Mouse (Mus musculus) thymus, adult 2 months (tissue): ENCODE results near the gene Pla2g2d. TPM values are rescaled to one million over a fixed set of nuclear protein-coding genes. Genes with fewer than 3 reads are reported as not detected.

ENCODE experiments used
- DNase-seq: peaks from one replicate; pipeline ENCODE4 v3.0.0; 2021
- H3K27ac ChIP-seq: fragments of 200-500 bp; 2 replicates; pipeline ENCODE4 v1.5.1; 2012; ENCODE audit warnings: low read length, control low read depth; ENCODE audit not compliant: control insufficient read depth, insufficient read depth
- H3K27me3 ChIP-seq: fragments of 200-500 bp; 2 replicates; pipeline ENCODE4 v1.6.1; 2012; ENCODE audit warnings: mild to moderate bottlenecking, low read length, moderate library complexity, mixed read lengths; ENCODE audit not compliant: control insufficient read depth, insufficient read depth
- H3K36me3 ChIP-seq: fragments of 200-500 bp; 2 replicates; pipeline ENCODE4 v1.6.1; 2012; ENCODE audit warnings: mild to moderate bottlenecking, low read length, moderate library complexity; ENCODE audit not compliant: control insufficient read depth, insufficient read depth
- H3K4me1 ChIP-seq: fragments of 200-500 bp; replicated peaks from 2 replicates; pipeline ENCODE4 v1.6.1; 2012; ENCODE audit warnings: low read length; ENCODE audit not compliant: control insufficient read depth, insufficient read depth
- H3K4me3 ChIP-seq: fragments of 200-500 bp; 2 replicates; pipeline ENCODE4 v1.5.1; 2012; ENCODE audit warnings: mild to moderate bottlenecking, low read length, control low read depth, moderate library complexity; ENCODE audit not compliant: control insufficient read depth, insufficient read depth
- CTCF ChIP-seq: fragments of 200-500 bp; IDR thresholded peaks from 2 replicates; pipeline ENCODE4 v1.5.1; 2012; ENCODE audit warnings: mild to moderate bottlenecking, control low read depth, low read length, moderate library complexity, borderline replicate concordance; ENCODE audit not compliant: control insufficient read depth, poor library complexity, insufficient read depth; ENCODE audit errors: extremely low read depth
- POLR2A ChIP-seq: fragments of 200-500 bp; IDR thresholded peaks from 2 replicates; pipeline ENCODE4 v1.6.1; 2012; ENCODE audit warnings: mild to moderate bottlenecking, low read length, control low read depth, moderate library complexity; ENCODE audit not compliant: control insufficient read depth, poor library complexity, insufficient read depth; ENCODE audit errors: extremely low read depth
- WGBS: fragments of 180-500 bp; shearing (Covaris S2); methylation state at CpG from one replicate; pipeline ENCODE4 v1.1.7; 2018; 5-methylcytosine and 5-hydroxymethylcytosine counted together
- polyA plus RNA-seq: library from polyadenylated mRNA; depleted of rRNA; stranded (reverse); fragments of >200 nt; gene quantifications from 2 replicates; pipeline ENCODE4 v1.2.3, GENCODE M21; 2012

Gene Pla2g2d
- polyA plus RNA-seq, 1 experiment = 54.4 TPM

- no peak overlapping the region for H3K4me3 ChIP-seq
- TF ChIP-seq POLR2A (no peak), CTCF (no peak)
Measured at GRCm38 (mm10) chr4:138780300-138780699, 4.8 kb downstream of the Pla2g2d start.

GRCm38 (mm10) chr4:138782098-138782497 is 6.6 kb downstream of the Pla2g2d start:
- no peaks in the 10 kb centered on the region for H3K27me3 ChIP-seq
- no peak for TF ChIP-seq POLR2A
- TF ChIP-seq CTCF = no peak
- no peak overlapping the region for H3K4me3 ChIP-seq
- H3K27ac ChIP-seq = no peak overlapping the region
- no peaks in the 10 kb centered on the region for H3K4me1 ChIP-seq
- no peaks in the 10 kb centered on the region for H3K36me3 ChIP-seq
- no peak for DNase-seq
- WGBS = 78% methylated on average over 6 of the region's 6 CpGs

More at GRCm38 (mm10) chr4:138780300-138780699, 4.8 kb downstream of the Pla2g2d start:
- Histone ChIP-seq H3K36me3 (no peaks in the 10 kb centered on the region), H3K27me3 (no peaks in the 10 kb centered on the region), H3K27ac (no peak overlapping the region), H3K4me1 (no peaks in the 10 kb centered on the region)
- no peak for DNase-seq
- WGBS = 86% methylated on average over 5 of the region's 5 CpGs

- TF ChIP-seq CTCF = no peak
- H3K36me3 ChIP-seq = no peaks in the 10 kb centered on the region
- no peak overlapping the region for H3K4me3 ChIP-seq
- no peak overlapping the region for H3K27ac ChIP-seq
- H3K4me1 ChIP-seq = no peaks in the 10 kb centered on the region
- H3K27me3 ChIP-seq = no peaks in the 10 kb centered on the region
- WGBS = 23% methylated on average over 4 of the region's 4 CpGs
- DNase-seq = no peak
Measured at GRCm38 (mm10) chr4:138785721-138786120, 10.2 kb downstream of the Pla2g2d start.

- 4% methylated on average over 4 of the region's 4 CpGs for WGBS
- Histone ChIP-seq H3K4me1 (no peaks in the 10 kb centered on the region), H3K27me3 (no peaks in the 10 kb centered on the region), H3K27ac (no peak overlapping the region), H3K36me3 (no peaks in the 10 kb centered on the region), H3K4me3 (no peak overlapping the region)
- TF ChIP-seq CTCF (no peak), POLR2A (no peak)
- no peak for DNase-seq
Measured at GRCm38 (mm10) chr4:138786141-138786540, 10.6 kb downstream of the Pla2g2d start.

- H3K27ac ChIP-seq = no peak overlapping the region
- H3K4me1 ChIP-seq = no peaks in the 10 kb centered on the region
- WGBS = 84% methylated on average over 4 of the region's 4 CpGs
- DNase-seq = no peak
- TF ChIP-seq CTCF (no peak), POLR2A (no peak)
- no peaks in the 10 kb centered on the region for H3K36me3 ChIP-seq
- H3K27me3 ChIP-seq = no peaks in the 10 kb centered on the region
- H3K4me3 ChIP-seq = no peak overlapping the region
Measured at GRCm38 (mm10) chr4:138788381-138788780, 12.8 kb downstream of the Pla2g2d start.

- DNase-seq = no peak
- Histone ChIP-seq H3K4me1 (0 out of 2 replicates have a peak, but pooled peaks cover under 1% of the 10 kb centered on the region), H3K36me3 (no peaks in the 10 kb centered on the region), H3K27me3 (no peaks in the 10 kb centered on the region), H3K4me3 (no peak overlapping the region), H3K27ac (no peak overlapping the region)
- TF ChIP-seq CTCF (no peak), POLR2A (no peak)
- 71% methylated on average over 6 of the region's 6 CpGs for WGBS
Measured at GRCm38 (mm10) chr4:138791452-138791851, 15.9 kb downstream of the Pla2g2d start.

DNA sequence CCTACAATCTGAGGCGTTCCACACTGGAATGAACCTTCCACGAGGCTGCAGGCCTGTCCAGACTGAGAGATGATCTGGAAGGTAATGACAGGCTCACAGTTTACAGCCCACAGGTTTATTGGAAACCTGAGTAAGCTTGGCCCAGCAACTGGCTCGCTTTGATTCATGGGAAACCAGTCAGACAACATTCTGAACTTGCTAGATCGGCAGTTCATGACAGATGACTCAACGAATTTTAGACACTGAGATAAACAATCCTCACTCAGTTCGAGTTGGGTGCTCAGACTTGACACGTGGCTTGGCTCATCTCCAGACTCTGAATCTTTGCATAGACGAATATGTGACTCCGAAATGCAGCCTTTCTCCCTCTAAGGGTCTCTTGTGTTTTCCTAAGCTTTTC is 17.1 kb downstream of the Pla2g2d start:
- H3K4me3 ChIP-seq = no peak overlapping the region
- no peaks in the 10 kb centered on the region for H3K36me3 ChIP-seq
- DNase-seq = no peak
- no peak overlapping the region for H3K27ac ChIP-seq
- H3K4me1 ChIP-seq = 0 out of 2 replicates have a peak, but pooled peaks cover 2% of the 10 kb centered on the region
- 42% methylated on average over 9 of the region's 9 CpGs for WGBS
- no peak for TF ChIP-seq CTCF
- TF ChIP-seq POLR2A = no peak
- no peaks in the 10 kb centered on the region for H3K27me3 ChIP-seq
